Mouse (Mus musculus): ENCODE data around the gene Ccl24. TPM values are rescaled to one million over a fixed set of nuclear protein-coding genes. Genes with fewer than 3 reads are reported as not detected.

The Ccl24 gene
- polyA plus RNA-seq, 1 experiment from 2014 or later, result 1.4 TPM

DNA sequence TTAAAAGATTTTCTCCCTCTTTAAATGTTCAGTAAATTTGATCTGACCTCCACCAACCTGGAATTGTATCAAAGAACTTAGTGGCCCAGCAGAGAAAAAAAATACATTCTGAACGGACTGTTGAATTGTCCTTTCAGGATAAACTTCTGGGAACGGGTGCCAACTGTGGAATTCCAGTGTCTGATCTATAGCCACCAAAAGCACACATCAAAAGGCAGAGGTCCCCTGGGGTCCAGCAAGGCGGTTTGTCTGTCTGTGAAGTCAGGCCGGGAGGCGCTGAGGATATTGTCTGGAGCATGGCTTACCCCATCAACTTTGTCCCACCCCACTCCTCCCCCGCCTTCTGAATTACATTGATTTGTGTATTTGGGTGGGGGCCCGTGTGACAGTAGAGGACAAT is 44.9 kb downstream of the Ccl24 start:
- no peak for ATAC-seq (replicated peaks; ENCODE audit: insufficient number of reproducible peaks, low FRiP score, low TSS enrichment, low read depth)
- no peak overlapping the region for H3K27ac ChIP-seq (replicated peaks; ENCODE audit: low read depth, low read length)
- H3K4me3 ChIP-seq (ENCODE audit: low read depth, low read length), result no peak overlapping the region
- 52% methylated on average over 7 of the region's 7 CpGs for WGBS
- DNase-seq (ENCODE audit: low spot score), result no peak
- H3K4me2 ChIP-seq (ENCODE audit: low read depth, low read length), result no peak overlapping the region
- no peaks in the 10 kb centered on the region for H3K36me3 ChIP-seq (replicated peaks; ENCODE audit: control insufficient read depth, insufficient read depth, low read depth, low read length)
- H3K27me3 ChIP-seq (ENCODE audit: control insufficient read depth, insufficient read depth, low read length), result no peaks in the 10 kb centered on the region
- no peak overlapping the region for H3K9ac ChIP-seq (replicated peaks; ENCODE audit: low read length)
- no peaks in the 10 kb centered on the region for H3K9me3 ChIP-seq (replicated peaks; ENCODE audit: control insufficient read depth, low read length)
- H3K4me1 ChIP-seq (ENCODE audit: control insufficient read depth, insufficient read depth, low read length), result no peaks in the 10 kb centered on the region

DNA sequence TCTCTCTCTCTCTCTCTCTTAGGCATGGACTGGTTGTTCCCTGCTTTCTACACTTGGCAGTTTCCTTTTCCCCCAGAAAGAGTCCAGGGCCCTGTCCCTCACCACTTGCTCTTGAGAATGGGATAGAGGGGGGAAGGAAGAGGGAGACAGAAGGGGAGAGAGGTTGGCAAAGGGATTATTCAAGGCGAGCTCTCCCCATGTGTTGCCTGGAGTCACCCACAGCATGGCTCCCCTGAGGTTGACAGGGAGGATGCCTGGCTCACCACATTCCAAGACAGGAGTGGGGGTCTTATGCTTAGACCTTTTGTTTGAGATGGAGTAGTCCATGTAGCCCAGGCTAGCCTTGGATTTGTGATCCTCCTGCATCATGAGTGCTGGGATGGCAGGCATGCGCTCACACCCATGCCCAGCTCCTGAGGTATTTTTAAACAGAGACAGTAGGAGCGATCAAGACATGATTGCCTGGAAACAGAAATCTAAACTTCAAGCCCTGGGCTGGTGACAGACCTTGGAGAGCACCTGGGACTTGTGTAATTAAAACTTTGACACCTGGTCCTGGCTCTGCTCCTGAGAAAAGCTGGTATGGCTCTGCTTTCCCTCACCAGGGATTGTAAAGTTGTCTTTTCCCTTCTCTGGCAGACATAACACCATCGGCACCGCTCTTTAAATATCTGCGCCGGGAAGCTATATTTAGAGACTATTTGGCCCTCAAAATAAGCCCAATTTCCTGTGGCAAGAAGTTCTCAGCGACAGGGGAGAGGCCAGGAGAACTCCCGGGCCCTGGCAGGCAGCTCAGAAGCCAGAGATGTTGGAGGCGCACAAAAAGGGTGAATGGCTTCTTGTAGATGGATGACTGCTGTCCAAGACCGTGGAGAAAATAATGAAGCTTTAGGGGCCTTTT is 47.9 kb downstream of the Ccl24 start:
- DNase-seq (ENCODE audit: low spot score) (no peak), ATAC-seq (replicated peaks; ENCODE audit: insufficient number of reproducible peaks, low FRiP score, low TSS enrichment, low read depth) (no peak)
- 72% methylated on average over 11 of the region's 11 CpGs for WGBS
- Histone ChIP-seq H3K9ac (replicated peaks; ENCODE audit: low read length) (no peak overlapping the region), H3K9me3 (replicated peaks; ENCODE audit: control insufficient read depth, low read length) (no peaks in the 10 kb centered on the region), H3K4me2 (ENCODE audit: low read depth, low read length) (no peak overlapping the region), H3K36me3 (replicated peaks; ENCODE audit: control insufficient read depth, insufficient read depth, low read depth, low read length) (no peaks in the 10 kb centered on the region), H3K4me3 (ENCODE audit: low read depth, low read length) (no peak overlapping the region), H3K27me3 (ENCODE audit: control insufficient read depth, insufficient read depth, low read length) (no peaks in the 10 kb centered on the region), H3K27ac (replicated peaks; ENCODE audit: low read depth, low read length) (no peak overlapping the region), H3K4me1 (ENCODE audit: control insufficient read depth, insufficient read depth, low read length) (no peaks in the 10 kb centered on the region)

DNA sequence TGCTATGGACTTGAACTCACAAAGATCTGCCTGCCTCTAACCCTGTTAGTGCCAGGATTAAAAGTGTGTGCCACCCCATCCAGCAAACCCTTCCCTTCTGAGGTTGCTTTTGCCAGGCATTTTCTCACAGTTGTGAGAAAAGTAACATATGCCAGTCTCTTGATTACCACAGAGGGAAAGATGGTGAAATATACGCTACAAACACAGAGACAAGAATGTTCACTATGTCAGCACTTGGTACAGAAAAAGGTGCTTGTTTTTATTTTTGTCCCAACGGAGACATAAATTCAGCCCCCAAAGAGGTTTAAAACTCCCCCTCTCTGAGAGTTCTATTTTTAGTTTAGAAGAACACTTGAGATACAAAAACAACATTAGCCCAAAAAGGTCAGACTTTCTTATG is 48.8 kb downstream of the Ccl24 start:
- Histone ChIP-seq H3K4me1 (ENCODE audit: control insufficient read depth, insufficient read depth, low read length) (no peaks in the 10 kb centered on the region), H3K9me3 (replicated peaks; ENCODE audit: control insufficient read depth, low read length) (no peaks in the 10 kb centered on the region), H3K4me2 (ENCODE audit: low read depth, low read length) (no peak overlapping the region), H3K27ac (replicated peaks; ENCODE audit: low read depth, low read length) (no peak overlapping the region), H3K4me3 (ENCODE audit: low read depth, low read length) (no peak overlapping the region), H3K27me3 (ENCODE audit: control insufficient read depth, insufficient read depth, low read length) (no peaks in the 10 kb centered on the region), H3K36me3 (replicated peaks; ENCODE audit: control insufficient read depth, insufficient read depth, low read depth, low read length) (no peaks in the 10 kb centered on the region), H3K9ac (replicated peaks; ENCODE audit: low read length) (no peak overlapping the region)
- WGBS, result 92% methylated on average over 2 of the region's 2 CpGs
- DNase-seq (ENCODE audit: low spot score) (no peak), ATAC-seq (replicated peaks; ENCODE audit: insufficient number of reproducible peaks, low FRiP score, low TSS enrichment, low read depth) (no peak)

DNA sequence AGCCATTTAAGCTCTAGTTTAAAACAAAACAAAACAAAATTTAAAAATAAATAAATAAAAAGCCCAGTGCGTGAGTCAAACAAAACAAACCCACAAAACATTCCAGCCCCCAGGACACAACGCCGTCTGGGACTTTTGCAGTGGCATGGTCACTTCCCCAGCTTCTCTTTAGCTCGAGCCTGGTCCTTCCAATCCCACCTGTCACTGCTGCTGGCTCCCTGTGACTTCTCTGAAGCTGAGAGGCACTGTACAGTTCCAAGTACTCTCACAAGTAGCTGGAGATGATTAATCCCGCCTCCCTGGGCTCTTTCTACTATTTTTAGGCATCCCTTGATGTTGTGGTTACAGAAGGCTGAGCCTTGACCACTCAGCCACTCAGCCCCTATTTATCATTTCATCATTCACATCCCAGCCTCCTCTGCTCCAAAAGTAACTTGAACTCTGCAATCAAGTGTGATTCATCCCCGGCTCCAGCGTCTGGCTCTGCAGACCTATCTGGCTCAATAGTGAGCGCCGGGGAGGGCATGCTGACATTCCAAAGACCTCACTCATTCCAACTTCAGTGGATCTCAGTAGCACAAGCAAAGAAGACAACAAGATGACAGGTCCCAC is 50.6 kb downstream of the Ccl24 start:
- no peak for DNase-seq (ENCODE audit: low spot score)
- Histone ChIP-seq H3K4me2 (ENCODE audit: low read depth, low read length) (no peak overlapping the region), H3K4me1 (ENCODE audit: control insufficient read depth, insufficient read depth, low read length) (no peaks in the 10 kb centered on the region), H3K9ac (replicated peaks; ENCODE audit: low read length) (no peak overlapping the region), H3K9me3 (replicated peaks; ENCODE audit: control insufficient read depth, low read length) (no peaks in the 10 kb centered on the region), H3K27me3 (ENCODE audit: control insufficient read depth, insufficient read depth, low read length) (no peaks in the 10 kb centered on the region), H3K27ac (replicated peaks; ENCODE audit: low read depth, low read length) (no peak overlapping the region), H3K4me3 (ENCODE audit: low read depth, low read length) (no peak overlapping the region), H3K36me3 (replicated peaks; ENCODE audit: control insufficient read depth, insufficient read depth, low read depth, low read length) (no peaks in the 10 kb centered on the region)
- 68% methylated on average over 9 of the region's 9 CpGs for WGBS
- no peak for ATAC-seq (replicated peaks; ENCODE audit: insufficient number of reproducible peaks, low FRiP score, low TSS enrichment, low read depth)

Other genes with a start within 250 kb of the Ccl24 start
- not detected in 2 replicates for gene Fkbp6, start 223.0 kb downstream of the Ccl24 start, polyA plus RNA-seq (2014; fragmentation: Nextera tagmentation; extraction: Ambion mirVana)
- not detected in 2 replicates for gene Trim50, start 219.8 kb downstream of the Ccl24 start, polyA plus RNA-seq (2014; fragmentation: Nextera tagmentation; extraction: Ambion mirVana)
- gene Nsun5, start 203.1 kb downstream of the Ccl24 start, polyA plus RNA-seq (2014; fragmentation: Nextera tagmentation; extraction: Ambion mirVana), result 30.9 and 32.6 TPM in 2 replicates
- gene Pom121, start 178.5 kb downstream of the Ccl24 start, polyA plus RNA-seq (2014; fragmentation: Nextera tagmentation; extraction: Ambion mirVana), result 14.6 and 15.3 TPM in 2 replicates
- gene Hip1, start 27.9 kb downstream of the Ccl24 start, polyA plus RNA-seq (2014; fragmentation: Nextera tagmentation; extraction: Ambion mirVana), result 35.3 and 40.2 TPM in 2 replicates
- gene Ccl26, start 9.5 kb downstream of the Ccl24 start, polyA plus RNA-seq (2014; fragmentation: Nextera tagmentation; extraction: Ambion mirVana), result not detected in 2 replicates
- 43.1 and 46.4 TPM in 2 replicates for gene Rhbdd2, start 59.6 kb upstream of the Ccl24 start, polyA plus RNA-seq (2014; fragmentation: Nextera tagmentation; extraction: Ambion mirVana)
- 62.7 and 63.5 TPM in 2 replicates for gene Por, start 97.0 kb upstream of the Ccl24 start, polyA plus RNA-seq (2014; fragmentation: Nextera tagmentation; extraction: Ambion mirVana)
- gene Tmem120a, start 171.4 kb upstream of the Ccl24 start, polyA plus RNA-seq (2014; fragmentation: Nextera tagmentation; extraction: Ambion mirVana), result 47.1 and 57.3 TPM in 2 replicates
- 0.31 TPM in 1 of 2 replicates, not detected in the other for gene Styxl1, start 205.3 kb upstream of the Ccl24 start, polyA plus RNA-seq (2014; fragmentation: Nextera tagmentation; extraction: Ambion mirVana)
- gene Mdh2, start 205.4 kb upstream of the Ccl24 start, polyA plus RNA-seq (2014; fragmentation: Nextera tagmentation; extraction: Ambion mirVana), result 567 and 573 TPM in 2 replicates
- gene Srrm3, start 233.8 kb upstream of the Ccl24 start, polyA plus RNA-seq (2014; fragmentation: Nextera tagmentation; extraction: Ambion mirVana), result 3.2 and 3.3 TPM in 2 replicates